Mouse (Mus musculus) liver, embryonic 16.5 days (tissue): ENCODE measurements at regions not wholly inside any gene's neighbourhood (a gene's known extent, or its start where the extent isn't known, plus 50 kb on each side); places are given as distances from the start of the nearest gene placed in this dataset.
"Not testable (repeated sequence)": the region's sequence is repeated elsewhere in the genome, so short reads cannot be mapped to it uniquely, and the experiment has no call there.

Source experiments
- ATAC-seq: fragments of 200-750 bp; cut with Nextera tagmentation; 2 replicates; pipeline ENCODE4 v1.8.0; 2017; ENCODE audit warnings: low read depth, mild to moderate bottlenecking, moderate number of reproducible peaks, moderate library complexity
- H3K27ac ChIP-seq: fragments of 300-500 bp; sonication (generic); 2 replicates; pipeline ENCODE4 v1.5.1; 2014; ENCODE audit warnings: mild to moderate bottlenecking, low read length
- H3K27me3 ChIP-seq: fragments of 300-500 bp; sonication (generic); 2 replicates; pipeline ENCODE4 v1.6.1; 2014; ENCODE audit warnings: low read depth, low read length, mixed read lengths; ENCODE audit not compliant: control insufficient read depth, insufficient read depth
- H3K36me3 ChIP-seq: fragments of 300-500 bp; sonication (generic); 2 replicates; pipeline ENCODE4 v1.6.1; 2014; ENCODE audit warnings: mild to moderate bottlenecking; ENCODE audit not compliant: control insufficient read depth, insufficient read depth
- H3K4me1 ChIP-seq: fragments of 300-500 bp; sonication (generic); 2 replicates; pipeline ENCODE4 v1.6.1; 2014; ENCODE audit warnings: low read depth, low read length, mixed read lengths; ENCODE audit not compliant: control insufficient read depth
- H3K4me2 ChIP-seq: fragments of 300-500 bp; sonication (generic); 2 replicates; pipeline ENCODE4 v1.6.1; 2014; ENCODE audit warnings: low read depth, low read length, mixed read lengths
- H3K4me3 ChIP-seq: fragments of 300-500 bp; sonication (generic); 2 replicates; pipeline ENCODE4 v1.5.1; 2014; ENCODE audit warnings: low read depth, mild to moderate bottlenecking, low read length
- H3K9ac ChIP-seq: fragments of 300-500 bp; sonication (generic); 2 replicates; pipeline ENCODE4 v1.6.1; 2014; ENCODE audit warnings: low read depth, low read length
- H3K9me3 ChIP-seq: fragments of 300-500 bp; sonication (generic); replicated peaks from 2 replicates; pipeline ENCODE4 v1.6.1; 2016; ENCODE audit warnings: low read length; ENCODE audit not compliant: control insufficient read depth
- WGBS: fragments of 180-500 bp; shearing (Covaris S2); extraction: QIAGEN DNeasy Blood & Tissue Kit; methylation state at CpG from one replicate; pipeline ENCODE4 v1.1.7; 2014; ENCODE audit not compliant: insufficient replicate concordance; 5-methylcytosine and 5-hydroxymethylcytosine counted together

DNA sequence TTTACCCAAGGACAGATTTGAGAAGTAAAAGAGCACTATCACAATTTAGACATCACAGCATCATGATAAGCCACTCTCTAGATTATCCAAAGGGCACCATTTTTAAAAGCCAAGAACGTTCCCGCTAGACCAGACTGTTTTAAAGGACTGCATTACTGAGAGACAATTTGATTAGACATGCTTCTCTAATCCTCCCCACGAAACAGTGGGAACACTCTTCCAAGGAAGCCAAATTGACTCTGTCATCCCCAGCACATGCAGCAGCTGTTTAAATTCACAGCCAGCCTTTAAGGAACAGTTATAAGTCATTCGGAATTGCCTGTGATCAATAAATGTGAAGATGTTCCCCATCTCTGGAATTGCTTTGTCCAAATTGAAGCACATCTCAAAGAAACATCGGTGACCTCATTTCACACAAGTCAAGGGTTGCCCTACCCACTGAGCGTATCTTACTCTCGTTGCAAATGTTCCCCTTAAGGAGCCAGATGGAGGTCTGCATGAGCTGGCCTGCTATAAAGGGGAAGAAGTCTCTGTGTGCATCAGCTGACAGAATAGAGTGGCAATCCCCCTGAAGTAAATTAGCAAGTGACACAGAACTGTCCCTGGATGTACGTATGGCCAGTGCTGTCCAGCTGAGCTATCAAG, 393.2 kb downstream of the Pid1 start:
- 58% methylated on average over 8 of the region's 8 CpGs for WGBS
- Histone ChIP-seq H3K9ac (no peak overlapping the region), H3K4me2 (no peak overlapping the region), H3K4me1 (no peaks in the 10 kb centered on the region), H3K27me3 (no peaks in the 10 kb centered on the region), H3K36me3 (no peaks in the 10 kb centered on the region), H3K27ac (no peak overlapping the region), H3K4me3 (no peak overlapping the region), H3K9me3 (no peaks in the 10 kb centered on the region)
- no peak for ATAC-seq

DNA sequence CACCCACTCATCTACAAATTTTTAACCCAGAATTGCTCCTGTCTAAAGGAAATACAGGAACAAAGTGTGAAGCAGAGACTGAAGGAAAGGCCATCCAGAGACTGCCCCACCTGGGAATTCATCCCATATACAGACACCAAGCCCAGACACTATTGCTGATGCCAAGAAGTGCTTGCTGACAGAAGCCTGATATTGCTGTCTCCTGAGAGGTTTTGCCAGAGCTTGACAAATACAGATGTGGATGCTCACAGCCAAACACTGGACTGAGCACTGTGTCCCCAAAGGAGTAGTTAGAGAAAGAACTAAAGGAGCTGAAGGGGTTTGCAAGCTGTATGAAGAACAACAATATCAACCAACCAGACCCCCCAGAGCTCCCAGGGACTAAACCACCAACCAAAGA, 399.3 kb downstream of the Pid1 start:
- not testable (repeated sequence) for H3K4me3 ChIP-seq, ATAC-seq, H3K9me3 ChIP-seq, H3K27me3 ChIP-seq, H3K4me1 ChIP-seq, H3K4me2 ChIP-seq, H3K9ac ChIP-seq, H3K27ac ChIP-seq, H3K36me3 ChIP-seq

- WGBS = 71% methylated on average over 2 of the region's 2 CpGs
- H3K9me3 ChIP-seq = no peaks in the 10 kb centered on the region
These were observed 402.2 kb downstream of the Pid1 start for GRCm38 (mm10) chr1:83961761-83962160.

DNA sequence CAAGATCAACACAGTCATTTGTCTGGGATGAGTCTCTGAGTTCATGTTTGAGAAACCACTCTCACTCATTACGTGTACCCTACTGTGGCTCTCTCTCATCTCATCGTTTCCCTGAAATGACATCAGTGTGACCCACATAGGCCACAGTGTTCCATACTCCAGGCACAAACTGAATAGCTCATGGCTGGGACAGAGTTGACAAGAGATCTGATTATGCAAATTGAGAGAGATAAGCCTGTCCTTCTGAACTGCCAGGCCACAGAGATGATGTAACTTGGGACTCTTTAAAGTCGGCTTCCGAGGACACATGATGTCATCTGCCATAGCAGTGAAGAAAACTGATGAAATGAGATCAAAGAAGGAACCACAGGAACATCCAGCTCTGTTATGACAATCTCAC, 404.2 kb downstream of the Pid1 start:
- WGBS = 60% methylated on average over 4 of the region's 4 CpGs
- Histone ChIP-seq H3K9me3 (no peaks in the 10 kb centered on the region), H3K36me3 (no peaks in the 10 kb centered on the region), H3K4me1 (no peaks in the 10 kb centered on the region), H3K4me2 (no peak overlapping the region), H3K27ac (no peak overlapping the region), H3K4me3 (no peak overlapping the region), H3K9ac (no peak overlapping the region), H3K27me3 (no peaks in the 10 kb centered on the region)
- ATAC-seq = no peak

More at GRCm38 (mm10) chr1:83961761-83962160, 402.2 kb downstream of the Pid1 start:
- Histone ChIP-seq H3K4me1 (no peaks in the 10 kb centered on the region), H3K36me3 (no peaks in the 10 kb centered on the region), H3K4me2 (no peak overlapping the region), H3K27ac (no peak overlapping the region), H3K4me3 (no peak overlapping the region), H3K9ac (no peak overlapping the region), H3K27me3 (no peaks in the 10 kb centered on the region)
- ATAC-seq = no peak

DNA sequence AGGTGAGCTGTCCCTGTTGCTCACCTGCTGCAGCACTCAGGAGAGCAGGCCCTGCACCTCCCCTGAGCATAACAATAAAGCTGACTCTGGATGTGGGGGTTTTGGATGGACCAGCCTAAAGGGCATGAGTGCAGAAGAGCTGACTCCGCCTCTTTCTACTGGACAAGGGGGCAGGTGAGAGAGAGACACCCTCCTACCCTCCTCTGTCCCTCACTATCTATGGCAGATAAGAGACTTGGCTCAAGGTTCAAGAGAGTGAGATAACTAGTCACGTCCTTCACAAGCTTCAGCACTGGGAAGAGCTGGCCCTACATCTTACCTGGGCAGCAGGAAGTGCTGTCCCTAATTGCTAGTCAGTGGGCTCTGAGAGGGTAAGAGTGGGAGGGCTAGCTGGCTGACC, 441.1 kb downstream of the Pid1 start:
- no peak overlapping the region for H3K4me3 ChIP-seq
- H3K27me3 ChIP-seq = no peaks in the 10 kb centered on the region
- no peaks in the 10 kb centered on the region for H3K9me3 ChIP-seq
- no peak overlapping the region for H3K27ac ChIP-seq
- H3K4me1 ChIP-seq = no peaks in the 10 kb centered on the region
- WGBS = 63% methylated on average over 2 of the region's 2 CpGs
- H3K36me3 ChIP-seq = no peaks in the 10 kb centered on the region
- no peak overlapping the region for H3K9ac ChIP-seq
- no peak overlapping the region for H3K4me2 ChIP-seq
- ATAC-seq = no peak

DNA sequence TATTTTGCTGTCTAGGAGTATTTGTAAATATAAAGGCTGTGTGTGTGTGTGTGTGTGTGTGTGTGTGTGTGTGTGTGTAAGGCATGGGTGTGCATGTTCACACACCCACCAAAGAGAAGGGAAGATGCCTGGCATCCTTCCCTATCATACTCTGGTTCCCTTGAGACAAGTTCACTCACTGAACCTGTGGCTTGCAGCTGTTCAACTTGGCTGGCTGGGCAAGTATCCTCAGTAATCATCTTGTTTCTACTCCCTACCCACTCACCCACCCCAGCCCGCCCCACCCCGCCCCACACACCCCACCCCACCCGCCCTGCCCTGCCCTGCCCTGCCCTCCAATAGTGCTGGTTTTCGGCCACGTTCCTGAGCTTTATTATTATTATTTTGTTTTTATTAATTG, 448.5 kb downstream of the Pid1 start:
- Histone ChIP-seq H3K4me3 (no peak overlapping the region), H3K4me2 (no peak overlapping the region), H3K4me1 (no peaks in the 10 kb centered on the region), H3K36me3 (no peaks in the 10 kb centered on the region), H3K27ac (no peak overlapping the region), H3K9ac (no peak overlapping the region), H3K27me3 (no peaks in the 10 kb centered on the region), H3K9me3 (no peaks in the 10 kb centered on the region)
- no peak for ATAC-seq
- 69% methylated on average over 2 of the region's 5 CpGs for WGBS

DNA sequence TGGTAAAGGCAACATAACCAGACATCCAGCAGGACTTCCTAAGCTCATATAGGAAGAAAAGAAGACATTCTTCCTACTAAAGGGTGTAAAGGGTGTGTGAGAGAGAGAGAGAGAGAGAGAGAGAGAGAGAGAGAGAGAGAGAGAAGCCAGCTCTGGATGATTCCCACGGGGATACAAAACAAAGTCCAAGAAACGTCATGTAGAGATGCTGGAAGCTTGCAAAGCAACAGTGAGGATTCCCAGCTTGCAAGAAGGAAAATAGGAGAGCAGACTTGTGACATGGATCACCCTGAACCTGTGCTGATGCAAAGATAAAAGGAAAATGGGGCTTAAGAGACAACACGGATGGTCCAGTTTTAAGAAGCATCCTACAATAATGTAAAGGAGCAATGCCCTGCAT, 456.6 kb downstream of the Pid1 start:
- no peaks in the 10 kb centered on the region for H3K27me3 ChIP-seq
- H3K9me3 ChIP-seq = no peaks in the 10 kb centered on the region; the same call in 1 of the 2 replicates
- WGBS = 34% methylated on average over 3 of the region's 3 CpGs
- ATAC-seq = no peak
- H3K4me1 ChIP-seq = no peaks in the 10 kb centered on the region
- no peak overlapping the region for H3K4me2 ChIP-seq
- no peaks in the 10 kb centered on the region for H3K36me3 ChIP-seq
- H3K4me3 ChIP-seq = no peak overlapping the region
- no peak overlapping the region for H3K9ac ChIP-seq
- H3K27ac ChIP-seq = no peak overlapping the region

DNA sequence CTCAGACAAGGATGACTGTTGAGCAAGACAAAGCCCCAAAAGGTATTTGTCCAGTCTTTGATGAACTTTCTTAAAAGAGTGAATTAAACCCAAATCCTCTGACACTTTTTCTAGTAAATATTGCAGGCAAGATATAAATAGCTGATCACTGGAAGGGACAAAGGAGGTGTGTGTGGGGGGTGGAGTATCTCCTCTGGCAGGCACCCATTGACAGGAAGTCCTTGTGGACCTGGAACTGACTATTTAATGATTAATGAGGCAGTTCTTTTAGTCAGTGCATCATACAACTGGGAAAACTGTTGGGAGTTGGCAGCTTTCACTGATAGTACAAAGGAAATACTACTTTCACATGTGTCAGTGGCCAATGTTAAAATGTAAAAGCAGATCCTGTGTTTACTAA, 457.1 kb downstream of the Pid1 start:
- Histone ChIP-seq H3K4me2 (no peak overlapping the region), H3K27me3 (no peaks in the 10 kb centered on the region), H3K36me3 (no peaks in the 10 kb centered on the region), H3K4me3 (no peak overlapping the region), H3K27ac (no peak overlapping the region), H3K9ac (no peak overlapping the region), H3K4me1 (no peaks in the 10 kb centered on the region), H3K9me3 (no peaks in the 10 kb centered on the region; the same call in 1 of the 2 replicates)
- ATAC-seq = peak; percentile 75; the same call in 1 of the 2 replicates

DNA sequence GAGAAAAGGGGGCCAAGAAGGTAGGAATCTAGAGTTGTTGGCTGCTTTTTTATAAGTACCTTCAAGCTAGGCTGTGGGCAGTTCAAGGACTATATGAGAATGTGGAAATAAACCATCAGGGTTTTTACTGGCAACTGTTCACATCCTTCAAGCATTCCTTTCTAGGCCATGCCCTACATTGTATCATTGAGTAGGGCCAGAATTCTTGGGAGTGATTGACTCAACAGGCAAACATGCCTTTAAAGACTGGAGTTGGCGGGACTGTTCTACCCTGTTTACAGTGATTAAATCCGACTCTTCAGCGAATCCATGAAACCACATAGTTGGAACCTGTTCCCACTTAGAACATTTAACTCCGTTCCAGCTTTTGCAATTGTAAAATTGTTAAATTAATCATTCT, 463.8 kb downstream of the Pid1 start:
- ATAC-seq = no peak
- no peaks in the 10 kb centered on the region for H3K36me3 ChIP-seq
- no peaks in the 10 kb centered on the region; the same call in 1 of the 2 replicates for H3K9me3 ChIP-seq
- no peak overlapping the region for H3K4me2 ChIP-seq
- 63% methylated on average over 4 of the region's 4 CpGs for WGBS
- H3K9ac ChIP-seq = no peak overlapping the region
- H3K4me3 ChIP-seq = no peak overlapping the region
- H3K27ac ChIP-seq = no peak overlapping the region
- no peaks in the 10 kb centered on the region for H3K27me3 ChIP-seq
- H3K4me1 ChIP-seq = no peaks in the 10 kb centered on the region
